Mouse (Mus musculus): ENCODE data around the gene Ufc1.

- TF ChIP-seq FLI1 (IDR thresholded peaks at IDR 0.05; ENCODE audit: low read length) (no peak), GATA1 (IDR thresholded peaks at IDR 0.05; ENCODE audit: borderline replicate concordance, low read length) (no peak)
Observed at GRCm38 (mm10) chr1:171256095-171256818, 38.6 kb downstream of the Ufc1 start.

Data from megakaryocyte, embryonic 14.5 days (primary cell).